14 mouse cellular contexts compared by ENCODE assay signal in genomic region chr9:47744916-47745315, GRCm38 (mm10).
"Had no signal": no experiment of that assay in that cellular context is flagged by ENCODE, and none has a peak within 500 bp of the region (broad histone marks: within the 10 kb centered on the region; RNA-seq: fewer than 3 reads in every experiment).

No protein-coding gene starts in this region.

- DNase-seq: kidney, adult 18-20 months; layer of hippocampus, postnatal 36 days; lung, adult 18-20 months; lung, postnatal 10 days; lung, postnatal 36 days; midbrain, embryonic 14.5 days; thymus, adult 18-20 months; thymus, postnatal 36 days had no signal

- H3K36me3 ChIP-seq: liver, embryonic 15.5 days; lung, embryonic 15.5 days had no signal

- H3K4me2 ChIP-seq: liver, embryonic 11.5 days; liver, embryonic 15.5 days; lung, embryonic 15.5 days; midbrain, embryonic 11.5 days had no signal

- H3K27ac ChIP-seq: kidney, postnatal 0 days; left cerebral cortex, adult 2 months; liver, embryonic 15.5 days; lung, embryonic 15.5 days had no signal

- H3K27me3 ChIP-seq: liver, embryonic 15.5 days; lung, embryonic 15.5 days had no signal

- H3K4me1 ChIP-seq: liver, embryonic 15.5 days; lung, embryonic 15.5 days had no signal

- H3K9me3 ChIP-seq: liver, embryonic 15.5 days; lung, embryonic 15.5 days had no signal

- H3K9ac ChIP-seq: liver, embryonic 15.5 days; lung, embryonic 15.5 days had no signal

- H3K4me3 ChIP-seq: left cerebral cortex, adult 2 months; liver, embryonic 15.5 days; lung, embryonic 15.5 days had no signal
